Mouse (Mus musculus): ENCODE measurements around the gene Nubp1. TPM values are rescaled to one million over a fixed set of nuclear protein-coding genes. Genes with fewer than 3 reads are reported as not detected.

Gene Nubp1
- 52.2 and 53.3 TPM in 2 replicates for polyA plus RNA-seq (2015; fragmentation: Nextera tagmentation; extraction: Ambion mirVana)

- Histone ChIP-seq H3K4me1 (replicated peaks) (peaks cover 17% of the 10 kb centered on the region), H3K36me3 (peaks cover 36% of the 10 kb centered on the region), H3K9me3 (no peaks in the 10 kb centered on the region), H3K27ac (peak within 1 kb of the TSS; percentile 90), H3K27me3 (peaks cover 4% of the 10 kb centered on the region; the same call in 1 of the 2 replicates), H3K4me3 (replicated peaks) (peak within 1 kb of the TSS; percentile 58), H3K4me2 (replicated peaks) (peak within 1 kb of the TSS; percentile 73), H3K9ac (replicated peaks) (peak within 1 kb of the TSS; percentile 71)
- WGBS, result 2% methylated on average over 56 of the region's 56 CpGs
- ATAC-seq, result peak; percentile 98
These were observed at the start of gene Nubp1 for GRCm38 (mm10) chr16:10411764-10412746. Gene Nubp1 (plus strand): TSS chr16:10411948.

- H3K4me3 ChIP-seq (replicated peaks), result no peak overlapping the region
- peaks cover 3% of the 10 kb centered on the region; the same call in 1 of the 2 replicates for H3K27me3 ChIP-seq
- no peak overlapping the region for H3K27ac ChIP-seq
- no peak overlapping the region for H3K4me2 ChIP-seq (replicated peaks)
- peaks cover 4% of the 10 kb centered on the region; the same call in 1 of the 2 replicates for H3K4me1 ChIP-seq (replicated peaks)
- H3K9me3 ChIP-seq, result no peaks in the 10 kb centered on the region
- no peak overlapping the region for H3K9ac ChIP-seq (replicated peaks)
- no peaks in the 10 kb centered on the region for H3K36me3 ChIP-seq
- no peak for ATAC-seq
- 74% methylated on average over 1 of the region's 1 CpGs for whole genome bisulfite sequencing
These were observed 48.7 kb upstream of the Nubp1 start for GRCm38 (mm10) chr16:10363061-10363460.

- Histone ChIP-seq H3K36me3 (no peaks in the 10 kb centered on the region), H3K4me3 (replicated peaks) (no peak overlapping the region), H3K9me3 (no peaks in the 10 kb centered on the region), H3K9ac (replicated peaks) (no peak overlapping the region), H3K27ac (no peak overlapping the region), H3K4me2 (replicated peaks) (no peak overlapping the region), H3K27me3 (no peaks in the 10 kb centered on the region), H3K4me1 (replicated peaks) (peaks cover 8% of the 10 kb centered on the region; the same call in 1 of the 2 replicates)
- WGBS, result 85% methylated on average over 4 of the region's 4 CpGs
- ATAC-seq, result no peak
These were observed 46.0 kb upstream of the Nubp1 start for GRCm38 (mm10) chr16:10365796-10366195.

GRCm38 (mm10) chr16:10366240-10367217 lies 45.2 kb upstream of the Nubp1 start:
- H3K9ac ChIP-seq (replicated peaks), result no peak overlapping the region
- H3K9me3 ChIP-seq, result no peaks in the 10 kb centered on the region
- peak; percentile 46; the same call in 1 of the 2 replicates for ATAC-seq
- no peak overlapping the region for H3K4me3 ChIP-seq (replicated peaks)
- H3K27ac ChIP-seq, result no peak overlapping the region
- no peak overlapping the region for H3K4me2 ChIP-seq (replicated peaks)
- 77% methylated on average over 14 of the region's 14 CpGs for WGBS
- peaks cover 8% of the 10 kb centered on the region; the same call in 1 of the 2 replicates for H3K4me1 ChIP-seq (replicated peaks)
- no peaks in the 10 kb centered on the region for H3K36me3 ChIP-seq
- no peaks in the 10 kb centered on the region for H3K27me3 ChIP-seq

GRCm38 (mm10) chr16:10369468-10369934 lies 42.2 kb upstream of the Nubp1 start:
- H3K9ac ChIP-seq (replicated peaks), result no peak overlapping the region
- H3K4me2 ChIP-seq (replicated peaks), result no peak overlapping the region

GRCm38 (mm10) chr16:10369996-10370395 lies 41.8 kb upstream of the Nubp1 start:
- no peak overlapping the region for H3K9ac ChIP-seq (replicated peaks)
- no peaks in the 10 kb centered on the region for H3K27me3 ChIP-seq
- peaks cover 16% of the 10 kb centered on the region for H3K4me1 ChIP-seq (replicated peaks)
- ATAC-seq, result no peak
- no peak overlapping the region for H3K27ac ChIP-seq
- H3K4me3 ChIP-seq (replicated peaks), result no peak overlapping the region
- no peak overlapping the region for H3K4me2 ChIP-seq (replicated peaks)
- no peaks in the 10 kb centered on the region for H3K36me3 ChIP-seq
- WGBS, result 92% methylated on average over 1 of the region's 1 CpGs
- no peaks in the 10 kb centered on the region for H3K9me3 ChIP-seq

More at GRCm38 (mm10) chr16:10369468-10369934, 42.2 kb upstream of the Nubp1 start:
- H3K9me3 ChIP-seq, result no peaks in the 10 kb centered on the region
- no peaks in the 10 kb centered on the region for H3K27me3 ChIP-seq
- no peaks in the 10 kb centered on the region for H3K36me3 ChIP-seq
- WGBS, result 70% methylated on average over 3 of the region's 3 CpGs
- H3K4me3 ChIP-seq (replicated peaks), result no peak overlapping the region
- peaks cover 11% of the 10 kb centered on the region for H3K4me1 ChIP-seq (replicated peaks)
- peak; percentile 49; the same call in 1 of the 2 replicates for ATAC-seq
- H3K27ac ChIP-seq, result no peak overlapping the region

GRCm38 (mm10) chr16:10372372-10372771 lies 39.4 kb upstream of the Nubp1 start:
- H3K4me2 ChIP-seq (replicated peaks), result no peak overlapping the region
- H3K9ac ChIP-seq (replicated peaks), result no peak overlapping the region
- no peaks in the 10 kb centered on the region for H3K27me3 ChIP-seq
- H3K4me1 ChIP-seq (replicated peaks), result peaks cover 17% of the 10 kb centered on the region
- no peak overlapping the region for H3K4me3 ChIP-seq (replicated peaks)
- 82% methylated on average over 4 of the region's 4 CpGs for WGBS
- H3K9me3 ChIP-seq, result no peaks in the 10 kb centered on the region
- ATAC-seq, result no peak
- H3K27ac ChIP-seq, result no peak overlapping the region
- H3K36me3 ChIP-seq, result no peaks in the 10 kb centered on the region

- H3K9ac ChIP-seq (replicated peaks), result no peak overlapping the region; the same call in 1 of the 2 replicates
- H3K27me3 ChIP-seq, result peaks cover 2% of the 10 kb centered on the region; the same call in 1 of the 2 replicates
- peaks cover 11% of the 10 kb centered on the region for H3K4me1 ChIP-seq (replicated peaks)
- H3K9me3 ChIP-seq, result no peaks in the 10 kb centered on the region
- peak; percentile 92 for ATAC-seq
- WGBS, result 24% methylated on average over 13 of the region's 13 CpGs
- H3K4me2 ChIP-seq (replicated peaks), result peak overlapping the region; percentile 55
- peak overlapping the region; percentile 25 for H3K4me3 ChIP-seq (replicated peaks)
- H3K27ac ChIP-seq, result no peak overlapping the region
- H3K36me3 ChIP-seq, result no peaks in the 10 kb centered on the region
These were observed 37.3 kb upstream of the Nubp1 start for GRCm38 (mm10) chr16:10374254-10375011.

GRCm38 (mm10) chr16:10377286-10377685 lies 34.5 kb upstream of the Nubp1 start:
- no peak for ATAC-seq

GRCm38 (mm10) chr16:10379531-10379930 lies 32.2 kb upstream of the Nubp1 start:
- no peak overlapping the region for H3K4me2 ChIP-seq (replicated peaks)
- 72% methylated on average over 2 of the region's 2 CpGs for WGBS
- no peaks in the 10 kb centered on the region for H3K36me3 ChIP-seq
- H3K4me3 ChIP-seq (replicated peaks), result no peak overlapping the region
- no peaks in the 10 kb centered on the region for H3K9me3 ChIP-seq
- no peak for ATAC-seq
- H3K27me3 ChIP-seq, result peaks cover 2% of the 10 kb centered on the region; the same call in 1 of the 2 replicates
- no peak overlapping the region for H3K9ac ChIP-seq (replicated peaks)
- H3K4me1 ChIP-seq (replicated peaks), result peaks cover 5% of the 10 kb centered on the region
- no peak overlapping the region for H3K27ac ChIP-seq

More at GRCm38 (mm10) chr16:10377286-10377685, 34.5 kb upstream of the Nubp1 start:
- Histone ChIP-seq H3K4me1 (replicated peaks) (peaks cover 9% of the 10 kb centered on the region), H3K27me3 (peaks cover 2% of the 10 kb centered on the region; the same call in 1 of the 2 replicates), H3K36me3 (no peaks in the 10 kb centered on the region), H3K4me2 (replicated peaks) (no peak overlapping the region), H3K9ac (replicated peaks) (no peak overlapping the region), H3K4me3 (replicated peaks) (no peak overlapping the region), H3K9me3 (no peaks in the 10 kb centered on the region), H3K27ac (no peak overlapping the region)
- WGBS, result 63% methylated on average over 1 of the region's 1 CpGs

- Histone ChIP-seq H3K27me3 (no peaks in the 10 kb centered on the region), H3K4me2 (replicated peaks) (0 out of 2 replicates have a peak overlapping the region, but pooled peaks have one; percentile 5), H3K4me1 (replicated peaks) (no peaks in the 10 kb centered on the region), H3K27ac (no peak overlapping the region), H3K9me3 (no peaks in the 10 kb centered on the region), H3K9ac (replicated peaks) (no peak overlapping the region), H3K36me3 (no peaks in the 10 kb centered on the region), H3K4me3 (replicated peaks) (no peak overlapping the region)
- ATAC-seq, result no peak
- WGBS, result 37% methylated on average over 8 of the region's 8 CpGs
These were observed 27.7 kb upstream of the Nubp1 start for GRCm38 (mm10) chr16:10384060-10384497.

Data from midbrain, embryonic 13.5 days (tissue).